Mouse (Mus musculus): ENCODE measurements around the gene Ube2a. TPM values are rescaled to one million over a fixed set of nuclear protein-coding genes. Genes with fewer than 3 reads are reported as not detected.

Ube2a gene
- 71.2 and 75.9 TPM in 2 replicates for total RNA-seq (2023)

DNA sequence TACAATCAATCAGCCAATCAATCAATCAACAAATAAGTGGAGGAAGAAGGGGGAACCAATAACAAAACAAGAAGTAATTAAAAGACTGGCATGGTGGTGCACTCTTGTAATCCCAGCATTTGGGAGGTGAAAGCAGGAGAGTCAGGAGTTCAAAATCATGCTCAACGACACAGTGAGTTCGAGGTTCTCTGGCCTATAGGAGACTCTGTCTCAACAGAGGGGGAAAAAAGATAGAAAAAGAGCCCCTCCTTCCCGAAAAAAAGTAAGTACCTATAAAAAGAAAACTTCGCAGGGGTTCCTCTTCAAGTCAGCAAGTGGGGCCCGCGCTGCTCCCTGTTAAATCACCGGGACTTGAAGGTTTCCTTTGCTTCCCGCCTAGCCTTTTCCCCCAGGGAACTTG lies at the start of gene Ube2a, which contains the start of gene C330007P06Rik:
Ube2a (plus strand) TSS at position 136 of the 400 bp plus-strand sequence.
C330007P06Rik (minus strand) TSS at position 347 of the 400 bp plus-strand sequence.

DNA sequence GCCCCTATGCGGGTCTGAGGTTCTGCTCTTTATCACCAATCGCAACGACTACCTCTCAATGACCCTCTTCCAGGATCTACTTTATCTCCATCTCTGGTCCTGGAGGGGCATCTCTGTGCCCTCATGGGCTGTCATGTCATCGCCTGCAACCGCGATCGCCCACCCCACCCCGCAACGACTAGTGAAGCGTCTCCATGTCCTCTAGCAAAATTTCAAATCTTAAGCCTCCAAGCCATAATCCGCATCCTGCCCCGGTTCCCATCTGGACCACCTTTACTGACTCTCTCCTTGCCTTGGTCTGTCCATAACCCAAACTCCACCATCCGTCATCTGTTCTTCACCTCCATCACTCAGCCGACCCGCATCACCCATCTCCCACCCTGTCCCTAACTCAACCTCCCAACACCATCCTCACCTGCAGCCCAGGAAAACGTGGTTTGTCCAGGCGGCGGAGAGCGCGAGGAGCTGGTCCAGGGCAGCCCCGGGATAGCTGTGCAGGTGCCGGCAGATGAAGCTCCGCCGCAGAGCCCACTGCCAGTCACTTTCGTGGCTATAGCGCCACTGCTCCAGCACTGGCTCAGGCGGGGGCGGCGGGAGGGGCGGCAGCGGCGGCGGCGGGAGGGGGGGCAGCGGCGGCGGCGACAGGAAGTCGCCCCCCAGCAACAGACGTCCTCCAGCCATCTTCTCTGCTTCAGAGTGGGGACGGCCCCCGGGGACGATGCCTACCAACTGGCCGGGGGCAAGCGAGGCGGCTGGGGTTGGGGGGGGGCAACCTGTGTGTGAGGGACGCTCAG lies 28.8 kb downstream of the Ube2a start, which contains the start of gene Nkrf:
Nkrf (minus strand) TSS at position 579 of the 794 bp plus-strand sequence.

Other genes starting within 250 kb of the Ube2a start
- gene Akap17b, start 228.5 kb upstream of the Ube2a start, total RNA-seq (2023): 0.28 and 0.29 TPM in 2 replicates
- 1.1 and 1.5 TPM in 2 replicates for gene Slc25a43, start 130.2 kb upstream of the Ube2a start, total RNA-seq (2023)
- 239 and 251 TPM in 2 replicates for gene Slc25a5, start 78.2 kb upstream of the Ube2a start, total RNA-seq (2023)
- gene C330007P06Rik, start 211 bp downstream of the Ube2a start, total RNA-seq (2023): 36.0 and 53.1 TPM in 2 replicates
- 1.6 and 1.9 TPM in 2 replicates for gene Nkrf, start 29.0 kb downstream of the Ube2a start, total RNA-seq (2023)
- gene Sept6, start 117.9 kb downstream of the Ube2a start, total RNA-seq (2023): 21.9 and 28.2 TPM in 2 replicates
- not detected in 2 replicates for gene Sowahd, start 174.9 kb downstream of the Ube2a start, total RNA-seq (2023)
- gene Rpl39, start 211.5 kb downstream of the Ube2a start, total RNA-seq (2023): 246 and 267 TPM in 2 replicates
- gene Upf3b, start 236.4 kb downstream of the Ube2a start, total RNA-seq (2023): 11.3 and 14.3 TPM in 2 replicates

Data from neutrophil, adult 65 days (primary cell).